Mouse (Mus musculus) forebrain, postnatal 0 days (tissue): ENCODE measurements around the gene Olfr1164. TPM values are rescaled to one million over a fixed set of nuclear protein-coding genes. Genes with fewer than 3 reads are reported as not detected.

Source experiments
- ATAC-seq: fragments of 200-750 bp; cut with Nextera tagmentation; 2 replicates; pipeline ENCODE4 v1.8.0; 2017; ENCODE audit warnings: mild to moderate bottlenecking, moderate library complexity
- DNase-seq: peaks from one replicate; pipeline ENCODE4 v3.0.0-alpha.2; 2015
- H3K27ac ChIP-seq: fragments of 300-500 bp; sonication (generic); 2 replicates; pipeline ENCODE4 v1.5.1; 2014; ENCODE audit warnings: low read depth, mild to moderate bottlenecking, antibody characterized with exemption, low read length, moderate library complexity, mixed read lengths
- H3K27me3 ChIP-seq: fragments of 300-500 bp; sonication (generic); 2 replicates; pipeline ENCODE4 v1.6.1; 2014; ENCODE audit warnings: mild to moderate bottlenecking, low read length, mixed read lengths; ENCODE audit not compliant: insufficient read depth
- H3K36me3 ChIP-seq: fragments of 300-500 bp; sonication (generic); 2 replicates; pipeline ENCODE4 v1.6.1; 2014; ENCODE audit warnings: mild to moderate bottlenecking, moderate library complexity; ENCODE audit not compliant: insufficient read depth
- H3K4me1 ChIP-seq: fragments of 300-500 bp; sonication (generic); 2 replicates; pipeline ENCODE4 v1.6.1; 2014; ENCODE audit warnings: antibody characterized with exemption; ENCODE audit not compliant: insufficient read depth
- H3K4me2 ChIP-seq: fragments of 300-500 bp; sonication (generic); 2 replicates; pipeline ENCODE4 v1.6.1; 2014; ENCODE audit warnings: low read depth, mild to moderate bottlenecking, moderate library complexity
- H3K4me3 ChIP-seq: fragments of 300-500 bp; sonication (generic); 2 replicates; pipeline ENCODE4 v1.5.1; 2014; ENCODE audit warnings: low read depth, low read length, mixed read lengths
- H3K9ac ChIP-seq: fragments of 300-500 bp; sonication (generic); 2 replicates; pipeline ENCODE4 v1.6.1; 2014; ENCODE audit warnings: mild to moderate bottlenecking
- H3K9me3 ChIP-seq: fragments of 300-500 bp; sonication (generic); 2 replicates; pipeline ENCODE4 v1.6.1; 2016; ENCODE audit warnings: low read length
- CTCF ChIP-seq: sonication (generic); IDR thresholded peaks from 2 replicates; pipeline ENCODE4 v1.5.1; 2016; ENCODE audit warnings: antibody characterized with exemption, control low read depth, low read depth
- WGBS: fragments of 180-500 bp; shearing (Covaris S2); extraction: QIAGEN DNeasy Blood & Tissue Kit; methylation state at CpG from one replicate; pipeline ENCODE4 v1.1.7; 2014; 5-methylcytosine and 5-hydroxymethylcytosine counted together
- polyA plus RNA-seq: library from polyadenylated mRNA; unstranded; fragments of >200 nt; fragmentation: Nextera tagmentation; extraction: Ambion mirVana; gene quantifications from 2 replicates; pipeline ENCODE4 v1.2.1, GENCODE M21; 2015
- total RNA-seq: library from RNA; depleted of rRNA; stranded (reverse); fragments of >200 nt; gene quantifications from 2 replicates; pipeline ENCODE4 v1.2.3, GENCODE M21; 2014; rRNA removed

Gene Olfr1164
- total RNA-seq (not detected in 2 replicates), polyA plus RNA-seq (not detected in 2 replicates)

- no peak for DNase-seq
- TF ChIP-seq CTCF, result no peak
- no peak within 1 kb of the TSS for H3K27ac ChIP-seq
- H3K9me3 ChIP-seq, result no peaks in the 10 kb centered on the region
- no peaks in the 10 kb centered on the region for H3K27me3 ChIP-seq
- H3K4me2 ChIP-seq, result no peak within 1 kb of the TSS
- H3K4me1 ChIP-seq, result no peaks in the 10 kb centered on the region
- no peak within 1 kb of the TSS for H3K4me3 ChIP-seq
- ATAC-seq, result no peak
- 70% methylated on average over 4 of the region's 4 CpGs for WGBS
- no peaks in the 10 kb centered on the region for H3K36me3 ChIP-seq
- no peak within 1 kb of the TSS for H3K9ac ChIP-seq
Observed at GRCm38 (mm10) chr2:88093866-88094265, at the start of gene Olfr1164. Olfr1164 (minus strand) TSS chr2:88093966.

GRCm38 (mm10) chr2:88128172-88128571, 34.4 kb upstream of the Olfr1164 start, which contains the start of gene Olfr1166:
Olfr1166 (minus strand) TSS chr2:88128272.
- Histone ChIP-seq H3K4me1 (no peaks in the 10 kb centered on the region), H3K9ac (no peak within 1 kb of the TSS), H3K4me3 (no peak within 1 kb of the TSS), H3K36me3 (no peaks in the 10 kb centered on the region), H3K27ac (no peak within 1 kb of the TSS), H3K4me2 (no peak within 1 kb of the TSS), H3K9me3 (no peaks in the 10 kb centered on the region), H3K27me3 (no peaks in the 10 kb centered on the region)
- ATAC-seq, result no peak
- 96% methylated on average over 1 of the region's 1 CpGs for WGBS
- no peak for DNase-seq
- TF ChIP-seq CTCF, result no peak

DNA sequence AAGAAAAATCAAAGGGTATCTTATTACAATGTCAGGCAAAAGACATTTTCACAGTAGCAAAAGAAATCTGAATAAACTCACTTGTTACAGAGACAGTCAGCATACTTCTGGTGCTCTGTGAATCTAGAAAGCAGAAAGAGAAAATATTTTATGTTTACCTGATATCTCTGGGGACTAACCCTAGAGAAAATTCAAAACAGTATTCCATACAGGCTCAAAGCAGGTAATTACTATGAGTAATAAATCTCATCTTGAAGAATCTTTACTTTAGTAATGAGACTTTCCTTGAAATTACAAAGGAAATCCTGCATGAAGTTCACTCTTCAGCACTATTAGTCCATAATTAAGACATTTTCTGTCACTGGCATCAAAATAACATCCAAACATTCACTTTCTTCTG, 22.0 kb downstream of the Olfr1164 start, which contains the start of gene Olfr1163:
TSS of gene Olfr1163 (minus strand) at position 101 of the 400 bp plus-strand sequence.
- ATAC-seq (no peak), DNase-seq (no peak)
- Histone ChIP-seq H3K9ac (no peak within 1 kb of the TSS), H3K4me2 (no peak within 1 kb of the TSS), H3K36me3 (no peaks in the 10 kb centered on the region), H3K27me3 (no peaks in the 10 kb centered on the region), H3K9me3 (no peaks in the 10 kb centered on the region), H3K27ac (no peak within 1 kb of the TSS), H3K4me1 (no peaks in the 10 kb centered on the region), H3K4me3 (no peak within 1 kb of the TSS)
- no peak for TF ChIP-seq CTCF

DNA sequence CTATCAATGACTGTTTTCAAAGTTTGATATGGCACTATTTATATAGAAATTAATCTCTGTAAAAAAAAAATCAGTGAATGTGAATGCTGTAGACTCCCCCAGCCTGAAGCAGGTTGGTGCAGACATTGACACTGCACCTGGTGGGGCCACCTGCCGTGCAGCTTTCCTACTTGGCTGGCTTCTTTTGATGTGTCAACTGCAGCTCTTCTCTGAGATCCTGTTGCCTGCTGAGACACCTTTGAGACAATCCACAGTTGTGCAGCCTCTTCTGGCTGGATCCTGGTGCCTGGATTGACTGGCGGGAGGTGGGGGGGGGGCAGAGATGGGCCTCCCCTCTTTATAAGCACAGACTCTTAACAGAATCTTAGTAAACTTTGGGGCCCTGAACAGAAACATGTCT, 30.2 kb downstream of the Olfr1164 start:
- no peaks in the 10 kb centered on the region for H3K4me1 ChIP-seq
- no peak overlapping the region for H3K4me2 ChIP-seq
- H3K27ac ChIP-seq, result no peak overlapping the region
- H3K4me3 ChIP-seq, result no peak overlapping the region
- H3K27me3 ChIP-seq, result no peaks in the 10 kb centered on the region
- no peak overlapping the region for H3K9ac ChIP-seq
- DNase-seq, result no peak
- no peak for TF ChIP-seq CTCF
- WGBS, result 78% methylated on average over 2 of the region's 2 CpGs
- H3K36me3 ChIP-seq, result no peaks in the 10 kb centered on the region
- no peaks in the 10 kb centered on the region for H3K9me3 ChIP-seq
- ATAC-seq, result no peak

GRCm38 (mm10) chr2:88051029-88051428, 42.7 kb downstream of the Olfr1164 start, which contains the start of gene Olfr1162:
Olfr1162 (minus strand) TSS chr2:88051129.
- no peak for TF ChIP-seq CTCF
- ATAC-seq (no peak), DNase-seq (no peak)
- no peaks in the 10 kb centered on the region for H3K27me3 ChIP-seq
- H3K36me3 ChIP-seq, result no peaks in the 10 kb centered on the region
- H3K4me3 ChIP-seq, result no peak within 1 kb of the TSS
- H3K4me1 ChIP-seq, result no peaks in the 10 kb centered on the region
- no peak within 1 kb of the TSS for H3K4me2 ChIP-seq
- H3K27ac ChIP-seq, result no peak within 1 kb of the TSS
- no peaks in the 10 kb centered on the region for H3K9me3 ChIP-seq
- 69% methylated on average over 1 of the region's 1 CpGs for WGBS
- H3K9ac ChIP-seq, result no peak within 1 kb of the TSS

Other genes starting within 250 kb of the Olfr1164 start
- not detected in 2 replicates for gene Olfr1150-ps1, start 250.0 kb downstream of the Olfr1164 start, total RNA-seq
- gene Olfr1150-ps1, start 250.0 kb downstream of the Olfr1164 start, polyA plus RNA-seq, result not detected in 2 replicates
- not detected in 2 replicates for gene Olfr1151, start 238.1 kb downstream of the Olfr1164 start, total RNA-seq
- not detected in 2 replicates for gene Olfr1151, start 238.1 kb downstream of the Olfr1164 start, polyA plus RNA-seq
- gene Olfr1152, start 227.5 kb downstream of the Olfr1164 start, total RNA-seq, result not detected in 2 replicates
- gene Olfr1152, start 227.5 kb downstream of the Olfr1164 start, polyA plus RNA-seq, result not detected in 2 replicates
- not detected in 2 replicates for gene Olfr1153, start 199.0 kb downstream of the Olfr1164 start, total RNA-seq
- gene Olfr1153, start 199.0 kb downstream of the Olfr1164 start, polyA plus RNA-seq, result not detected in 2 replicates
- gene Olfr1154, start 188.8 kb downstream of the Olfr1164 start, total RNA-seq, result not detected in 2 replicates
- gene Olfr1154, start 188.8 kb downstream of the Olfr1164 start, polyA plus RNA-seq, result not detected in 2 replicates
- gene Olfr1155, start 148.8 kb downstream of the Olfr1164 start, total RNA-seq, result not detected in 2 replicates
- gene Olfr1155, start 148.8 kb downstream of the Olfr1164 start, polyA plus RNA-seq, result not detected in 2 replicates
- gene Olfr1156, start 140.9 kb downstream of the Olfr1164 start, total RNA-seq, result not detected in 2 replicates
- gene Olfr1156, start 140.9 kb downstream of the Olfr1164 start, polyA plus RNA-seq, result not detected in 2 replicates
- not detected in 2 replicates for gene Olfr1157, start 125.7 kb downstream of the Olfr1164 start, total RNA-seq
- gene Olfr1157, start 125.7 kb downstream of the Olfr1164 start, polyA plus RNA-seq, result not detected in 2 replicates
- not detected in 2 replicates for gene Olfr74, start 119.3 kb downstream of the Olfr1164 start, total RNA-seq
- gene Olfr74, start 119.3 kb downstream of the Olfr1164 start, polyA plus RNA-seq, result not detected in 2 replicates
- gene Olfr1158, start 103.9 kb downstream of the Olfr1164 start, total RNA-seq, result not detected in 2 replicates
- not detected in 2 replicates for gene Olfr1158, start 103.9 kb downstream of the Olfr1164 start, polyA plus RNA-seq
- not detected in 2 replicates for gene Olfr1160, start 85.7 kb downstream of the Olfr1164 start, total RNA-seq
- not detected in 2 replicates for gene Olfr1160, start 85.7 kb downstream of the Olfr1164 start, polyA plus RNA-seq
- not detected in 2 replicates for gene Olfr1161, start 71.2 kb downstream of the Olfr1164 start, total RNA-seq
- gene Olfr1161, start 71.2 kb downstream of the Olfr1164 start, polyA plus RNA-seq, result not detected in 2 replicates
- gene Olfr73, start 56.3 kb downstream of the Olfr1164 start, total RNA-seq, result 0.15 TPM in 1 of 2 replicates, not detected in the other
- gene Olfr73, start 56.3 kb downstream of the Olfr1164 start, polyA plus RNA-seq, result not detected in 2 replicates
- not detected in 2 replicates for gene Olfr1162, start 42.8 kb downstream of the Olfr1164 start, total RNA-seq
- gene Olfr1162, start 42.8 kb downstream of the Olfr1164 start, polyA plus RNA-seq, result not detected in 2 replicates
- gene Olfr1163, start 22.1 kb downstream of the Olfr1164 start, total RNA-seq, result not detected in 2 replicates
- gene Olfr1163, start 22.1 kb downstream of the Olfr1164 start, polyA plus RNA-seq, result not detected in 2 replicates
- gene Olfr1166, start 34.3 kb upstream of the Olfr1164 start, total RNA-seq, result not detected in 2 replicates
- not detected in 2 replicates for gene Olfr1166, start 34.3 kb upstream of the Olfr1164 start, polyA plus RNA-seq
- gene Olfr1167, start 61.2 kb upstream of the Olfr1164 start, total RNA-seq, result not detected in 2 replicates
- not detected in 2 replicates for gene Olfr1167, start 61.2 kb upstream of the Olfr1164 start, polyA plus RNA-seq
- not detected in 2 replicates for gene Olfr1168, start 87.9 kb upstream of the Olfr1164 start, total RNA-seq
- gene Olfr1168, start 87.9 kb upstream of the Olfr1164 start, polyA plus RNA-seq, result not detected in 2 replicates
- gene Olfr1170, start 134.4 kb upstream of the Olfr1164 start, total RNA-seq, result not detected in 2 replicates
- not detected in 2 replicates for gene Olfr1170, start 134.4 kb upstream of the Olfr1164 start, polyA plus RNA-seq
- gene Olfr1173, start 185.9 kb upstream of the Olfr1164 start, total RNA-seq, result not detected in 2 replicates
- not detected in 2 replicates for gene Olfr1173, start 185.9 kb upstream of the Olfr1164 start, polyA plus RNA-seq
- gene Olfr1174-ps, start 221.2 kb upstream of the Olfr1164 start, total RNA-seq, result not detected in 2 replicates
- gene Olfr1174-ps, start 221.2 kb upstream of the Olfr1164 start, polyA plus RNA-seq, result not detected in 2 replicates
- gene Olfr1175-ps, start 233.2 kb upstream of the Olfr1164 start, total RNA-seq, result not detected in 2 replicates
- gene Olfr1175-ps, start 233.2 kb upstream of the Olfr1164 start, polyA plus RNA-seq, result not detected in 2 replicates
- not detected in 2 replicates for gene Olfr1176, start 242.8 kb upstream of the Olfr1164 start, total RNA-seq
- not detected in 2 replicates for gene Olfr1176, start 242.8 kb upstream of the Olfr1164 start, polyA plus RNA-seq